Mouse (Mus musculus) layer of hippocampus, postnatal 25 days (tissue): ENCODE measurements around the gene Sirpb1b. TPM values are rescaled to one million over a fixed set of nuclear protein-coding genes. Genes with fewer than 3 reads are reported as not detected.
"Not testable (repeated sequence)": the region's sequence is repeated elsewhere in the genome, so short reads cannot be mapped to it uniquely, and the experiment has no call there.

Source experiments
- DNase-seq, 2 experiments: peaks; one replicate each; pipeline ENCODE4 v3.0.0; 2022; ENCODE audit warnings: mixed read lengths in 2 of 2, low spot score in 1 of 2; ENCODE audit errors: extremely low spot score in 1 of 2
- total RNA-seq, 2 experiments: library from RNA; stranded (reverse); gene quantifications; 2 replicates each; pipeline ENCODE4 v1.2.3; 2021

The Sirpb1b gene
- total RNA-seq, result not detected

DNA sequence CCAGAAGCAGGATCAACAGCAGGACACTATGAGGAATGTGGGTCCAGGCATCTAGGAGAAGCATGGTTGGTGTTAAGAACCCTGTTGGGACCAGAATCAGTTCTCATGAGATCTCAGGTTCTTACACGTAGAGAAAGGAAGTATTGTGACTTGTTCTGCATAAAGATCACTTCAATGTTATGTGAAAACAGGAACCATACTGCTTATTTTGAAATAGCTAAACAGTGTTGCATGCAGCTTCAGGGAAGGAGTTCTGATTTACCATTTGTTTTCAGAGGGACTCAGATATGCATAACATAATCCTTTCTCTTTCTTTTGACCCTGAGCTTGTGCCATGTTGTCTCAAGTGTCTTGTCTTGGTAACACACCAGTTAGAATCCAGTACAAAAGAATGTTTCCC lies at the start of gene Sirpb1b:
Sirpb1b (minus strand) TSS at position 179 of the 400 bp plus-strand sequence.
- DNase-seq, result not testable (repeated sequence)

DNA sequence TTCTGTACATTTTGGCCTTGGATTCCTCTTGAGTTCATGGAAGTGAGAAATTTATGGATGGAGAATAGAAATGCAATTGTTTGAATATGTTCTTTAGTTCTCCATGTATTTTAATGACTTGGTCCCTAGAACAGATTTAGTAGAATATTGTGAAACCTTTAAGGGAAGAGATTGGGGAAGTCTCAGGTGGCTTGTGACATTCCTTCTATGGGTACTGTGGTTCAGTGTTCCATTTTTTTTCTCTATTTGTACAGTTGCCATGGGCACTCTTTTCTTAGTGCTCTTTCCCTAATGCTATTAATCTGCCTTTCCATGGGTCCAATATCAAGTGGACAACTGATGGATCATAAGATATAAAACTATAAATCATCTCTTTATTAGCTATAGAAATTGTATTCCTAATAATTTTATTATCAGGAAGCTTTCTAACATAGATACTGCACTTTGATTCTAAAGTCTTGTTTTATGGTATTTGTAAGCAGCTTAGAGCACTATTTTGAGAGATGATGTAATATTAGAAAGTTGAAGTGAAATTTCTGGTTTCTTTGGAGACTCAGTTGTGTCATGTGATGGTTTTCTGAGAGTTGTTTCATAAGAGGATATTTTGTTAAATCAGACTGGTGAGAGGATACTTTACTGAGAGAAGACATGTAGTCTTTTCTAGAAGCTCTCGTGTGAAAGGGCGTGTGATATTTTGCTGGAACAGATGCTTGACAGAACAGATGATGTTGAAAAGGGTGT lies 15.7 kb upstream of the Sirpb1b start:
- DNase-seq, result not testable (repeated sequence)

GRCm38 (mm10) chr3:15586665-15587064 lies 11.8 kb upstream of the Sirpb1b start:
- DNase-seq, result not testable (repeated sequence)

GRCm38 (mm10) chr3:15583452-15583851 lies 8.6 kb upstream of the Sirpb1b start:
- DNase-seq, result no peak

- DNase-seq, result not testable (repeated sequence)
Observed at GRCm38 (mm10) chr3:15582948-15583347, 8.1 kb upstream of the Sirpb1b start.

GRCm38 (mm10) chr3:15576466-15576865 lies 1.6 kb upstream of the Sirpb1b start:
- DNase-seq, result not testable (repeated sequence)

DNA sequence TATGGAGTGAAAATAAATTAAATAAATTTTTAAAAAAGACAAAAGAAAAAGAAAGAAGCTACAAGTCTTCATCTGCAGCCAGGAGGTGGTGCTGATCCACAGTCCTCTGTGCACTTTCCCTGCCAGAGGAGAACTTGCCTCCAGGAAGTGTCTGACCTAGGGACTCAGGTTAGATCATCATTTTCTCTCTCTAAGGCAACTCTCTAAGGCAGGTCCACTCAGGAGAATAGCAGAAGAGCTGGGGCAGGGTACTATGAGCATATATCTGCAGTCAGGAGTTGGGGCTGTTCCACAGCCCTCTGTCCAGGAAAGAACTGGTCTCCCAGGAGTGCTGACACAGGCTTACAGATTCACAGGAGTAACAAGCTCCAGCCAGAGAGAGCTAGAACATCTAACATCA lies 46.3 kb downstream of the Sirpb1b start:
- DNase-seq, result no peak

GRCm38 (mm10) chr3:15513608-15514007 lies 61.3 kb downstream of the Sirpb1b start:
- DNase-seq, result not testable (repeated sequence)

GRCm38 (mm10) chr3:15507792-15508321 lies 67.0 kb downstream of the Sirpb1b start:
- not testable (repeated sequence) for DNase-seq

DNA sequence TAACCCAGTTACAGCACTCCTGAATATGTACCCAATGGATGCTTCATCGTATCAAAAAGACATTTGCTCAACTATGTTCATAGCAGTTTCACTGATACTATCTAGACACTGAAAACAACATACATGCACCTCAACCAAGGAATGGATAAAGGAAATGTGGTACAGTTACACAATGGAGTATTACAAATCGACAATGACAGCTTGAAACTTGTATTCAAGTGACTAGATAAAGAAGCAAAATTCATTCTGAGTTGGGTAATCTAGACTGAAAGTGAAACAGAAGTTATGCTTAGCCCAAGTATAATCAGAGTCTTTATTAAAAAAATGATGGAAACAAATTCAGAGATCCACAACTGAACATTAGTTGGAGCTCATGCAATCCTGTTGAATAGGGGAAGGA lies 100.0 kb downstream of the Sirpb1b start:
- DNase-seq, result not testable (repeated sequence)

GRCm38 (mm10) chr3:15470158-15470557 lies 104.7 kb downstream of the Sirpb1b start:
- not testable (repeated sequence) for DNase-seq

Other genes with a start within 250 kb of the Sirpb1b start
- not detected for gene Gm9733, start 242.8 kb downstream of the Sirpb1b start, total RNA-seq
- gene Sirpb1a, start 148.5 kb downstream of the Sirpb1b start, total RNA-seq, result not detected